Mouse (Mus musculus) intestine, postnatal 0 days (tissue): ENCODE data around the gene Cldnd1. TPM values are rescaled to one million over a fixed set of nuclear protein-coding genes. Genes with fewer than 3 reads are reported as not detected.

ENCODE experiments used
- ATAC-seq: fragments of 200-750 bp; cut with Nextera tagmentation; 2 replicates; pipeline ENCODE4 v1.8.0; 2017; ENCODE audit warnings: mild to moderate bottlenecking, moderate TSS enrichment, moderate library complexity
- H3K27ac ChIP-seq: fragments of 300-500 bp; sonication (generic); 2 replicates; pipeline ENCODE4 v1.5.1; 2014; ENCODE audit warnings: mild to moderate bottlenecking, low read depth, low read length, moderate library complexity
- H3K27me3 ChIP-seq: fragments of 300-500 bp; sonication (generic); replicated peaks from 2 replicates; pipeline ENCODE4 v1.6.1; 2014; ENCODE audit warnings: low read length, mixed read lengths; ENCODE audit not compliant: control insufficient read depth, insufficient read depth
- H3K36me3 ChIP-seq: fragments of 300-500 bp; sonication (generic); 2 replicates; pipeline ENCODE4 v1.6.1; 2014; ENCODE audit warnings: mild to moderate bottlenecking, moderate library complexity; ENCODE audit not compliant: control insufficient read depth, insufficient read depth
- H3K4me1 ChIP-seq: fragments of 300-500 bp; sonication (generic); replicated peaks from 2 replicates; pipeline ENCODE4 v1.6.1; 2014; ENCODE audit warnings: antibody characterized with exemption, low read length, mixed read lengths; ENCODE audit not compliant: control insufficient read depth, insufficient read depth
- H3K4me2 ChIP-seq: fragments of 300-500 bp; sonication (generic); replicated peaks from 2 replicates; pipeline ENCODE4 v1.6.1; 2014; ENCODE audit warnings: low read depth, mild to moderate bottlenecking, moderate library complexity
- H3K4me3 ChIP-seq: fragments of 300-500 bp; sonication (generic); 2 replicates; pipeline ENCODE4 v1.5.1; 2014; ENCODE audit warnings: low read depth, low read length
- H3K9ac ChIP-seq: fragments of 300-500 bp; sonication (generic); 2 replicates; pipeline ENCODE4 v1.6.1; 2014; ENCODE audit warnings: mild to moderate bottlenecking, low read depth, low read length
- H3K9me3 ChIP-seq: fragments of 300-500 bp; sonication (generic); 2 replicates; pipeline ENCODE4 v1.6.1; 2016; ENCODE audit warnings: mixed run types; ENCODE audit not compliant: control insufficient read depth
- CTCF ChIP-seq: sonication (generic); IDR thresholded peaks from 2 replicates; pipeline ENCODE4 v1.5.1; 2016; ENCODE audit warnings: low read depth, mild to moderate bottlenecking, control low read depth, antibody characterized with exemption, moderate library complexity
- WGBS: fragments of 180-500 bp; shearing (Covaris S2); extraction: QIAGEN DNeasy Blood & Tissue Kit; methylation state at CpG from one replicate; pipeline ENCODE4 v1.1.7; 2014; 5-methylcytosine and 5-hydroxymethylcytosine counted together
- polyA plus RNA-seq: library from polyadenylated mRNA; unstranded; fragments of >200 nt; fragmentation: Nextera tagmentation; extraction: Ambion mirVana; gene quantifications from 2 replicates; pipeline ENCODE4 v1.2.1, GENCODE M21; 2015

The Cldnd1 gene
- polyA plus RNA-seq, 1 experiment from 2014 or later = 86.1 TPM

DNA sequence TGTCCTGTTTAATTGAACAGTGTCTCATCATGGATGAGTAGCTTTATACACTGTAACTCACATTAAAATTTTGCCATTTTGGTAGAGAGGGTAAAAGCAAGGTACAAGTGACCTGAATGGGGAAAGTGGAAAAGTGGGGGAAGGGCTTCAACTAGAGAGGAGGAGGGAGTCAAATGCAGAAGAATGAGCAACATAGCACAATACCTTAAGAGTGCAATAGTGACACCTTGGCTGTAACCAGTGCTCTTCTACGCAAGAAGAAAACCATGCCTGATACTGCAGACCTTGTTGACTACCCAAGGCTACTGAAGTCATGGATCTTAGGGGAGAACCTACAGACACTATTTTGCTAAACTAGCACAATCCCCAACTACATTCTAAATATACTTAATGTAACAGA is 30.4 kb upstream of the Cldnd1 start:
- no peak for ATAC-seq
- Histone ChIP-seq H3K27ac (no peak overlapping the region), H3K4me1 (no peaks in the 10 kb centered on the region), H3K9ac (no peak overlapping the region), H3K27me3 (no peaks in the 10 kb centered on the region), H3K4me3 (no peak overlapping the region), H3K36me3 (no peaks in the 10 kb centered on the region), H3K9me3 (no peaks in the 10 kb centered on the region), H3K4me2 (no peak overlapping the region)
- no peak for TF ChIP-seq CTCF
- 97% methylated on average over 1 of the region's 1 CpGs for WGBS

DNA sequence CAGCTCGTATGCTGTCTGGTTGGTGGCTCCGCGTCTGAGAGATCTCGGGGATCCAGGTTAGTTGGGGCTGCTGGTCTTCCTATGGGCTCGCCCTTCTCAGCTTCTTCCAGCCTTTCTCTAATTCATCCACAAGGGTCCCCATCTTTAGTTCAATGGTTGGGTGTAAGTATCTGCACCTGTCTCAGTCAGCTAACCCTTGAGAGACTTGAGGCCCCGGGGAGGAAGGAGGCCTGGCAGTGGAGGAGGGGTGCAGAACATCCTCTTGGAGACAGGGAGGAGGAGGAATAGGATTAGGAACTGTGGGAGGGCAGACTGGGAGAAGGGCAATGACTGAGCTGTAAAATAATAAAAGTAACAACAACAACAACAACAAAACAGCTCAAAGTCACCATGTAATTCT is 27.5 kb upstream of the Cldnd1 start:
- no peaks in the 10 kb centered on the region for H3K9me3 ChIP-seq
- no peak for ATAC-seq
- H3K4me2 ChIP-seq = no peak overlapping the region
- H3K27ac ChIP-seq = no peak overlapping the region
- no peak for TF ChIP-seq CTCF
- WGBS = 89% methylated on average over 6 of the region's 6 CpGs
- no peaks in the 10 kb centered on the region for H3K36me3 ChIP-seq
- no peaks in the 10 kb centered on the region for H3K4me1 ChIP-seq
- no peak overlapping the region for H3K4me3 ChIP-seq
- no peaks in the 10 kb centered on the region for H3K27me3 ChIP-seq
- no peak overlapping the region for H3K9ac ChIP-seq

GRCm38 (mm10) chr16:58700816-58701424 is 26.8 kb upstream of the Cldnd1 start:
- Histone ChIP-seq H3K36me3 (no peaks in the 10 kb centered on the region), H3K9ac (no peak overlapping the region), H3K9me3 (no peaks in the 10 kb centered on the region), H3K4me1 (no peaks in the 10 kb centered on the region), H3K27me3 (no peaks in the 10 kb centered on the region), H3K4me2 (no peak overlapping the region), H3K4me3 (no peak overlapping the region), H3K27ac (no peak overlapping the region)
- no peak for TF ChIP-seq CTCF
- no peak for ATAC-seq
- 85% methylated on average over 12 of the region's 12 CpGs for WGBS

DNA sequence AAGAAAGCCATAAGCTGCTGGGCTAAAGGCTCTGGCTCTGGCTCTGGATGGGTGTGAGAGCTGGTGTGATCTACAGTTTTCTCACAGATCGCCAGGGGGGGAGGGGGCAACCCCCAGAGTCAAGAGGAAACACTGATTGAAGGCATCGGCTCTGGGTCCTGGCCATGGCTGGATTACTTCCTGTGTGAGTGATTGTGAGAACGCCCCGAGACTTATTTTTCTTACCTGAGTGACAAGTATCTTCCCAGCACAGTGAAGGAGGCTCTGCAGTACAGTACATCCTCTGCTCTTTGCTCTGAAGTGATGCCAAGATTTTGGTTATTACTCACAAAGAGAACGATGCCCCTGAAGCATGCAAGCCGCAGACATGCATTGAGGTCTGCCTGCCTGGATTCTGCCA is 25.9 kb upstream of the Cldnd1 start:
- Histone ChIP-seq H3K4me3 (no peak overlapping the region), H3K9ac (no peak overlapping the region), H3K4me1 (no peaks in the 10 kb centered on the region), H3K27me3 (no peaks in the 10 kb centered on the region), H3K27ac (no peak overlapping the region), H3K4me2 (no peak overlapping the region), H3K36me3 (no peaks in the 10 kb centered on the region), H3K9me3 (no peaks in the 10 kb centered on the region)
- ATAC-seq = no peak
- WGBS = 58% methylated on average over 6 of the region's 6 CpGs
- TF ChIP-seq CTCF = no peak

DNA sequence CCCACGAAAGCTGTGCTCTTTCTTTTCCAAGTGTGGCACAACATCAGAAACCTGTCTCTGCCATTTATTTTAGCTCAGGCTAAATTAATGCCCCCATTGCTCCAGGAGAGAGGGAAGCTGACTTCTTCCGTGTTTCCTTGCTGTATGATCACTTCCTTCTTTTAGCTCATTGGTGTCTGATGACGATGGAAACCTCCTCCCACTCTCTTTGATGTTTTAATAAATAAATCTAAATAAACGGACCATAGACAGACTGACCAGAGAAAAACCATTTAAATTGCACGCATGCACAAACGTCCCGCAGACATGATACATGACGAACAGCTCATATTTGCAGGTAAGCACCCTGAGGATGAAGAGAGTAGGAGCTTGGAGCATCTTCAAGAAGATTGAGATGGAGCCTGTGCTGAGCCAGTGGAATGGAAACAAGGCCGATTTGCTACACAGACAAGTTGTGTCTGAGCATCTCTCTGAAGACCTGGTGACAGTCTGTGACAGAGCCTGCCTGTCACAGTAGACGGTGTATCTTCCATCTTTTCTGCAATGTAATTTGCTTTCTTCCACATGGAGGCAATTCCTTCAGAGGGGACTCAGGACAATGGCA is 25.3 kb upstream of the Cldnd1 start:
- Histone ChIP-seq H3K9ac (no peak overlapping the region), H3K9me3 (no peaks in the 10 kb centered on the region), H3K4me2 (no peak overlapping the region), H3K27ac (no peak overlapping the region), H3K36me3 (no peaks in the 10 kb centered on the region), H3K27me3 (no peaks in the 10 kb centered on the region), H3K4me1 (no peaks in the 10 kb centered on the region), H3K4me3 (no peak overlapping the region)
- no peak for ATAC-seq
- TF ChIP-seq CTCF = no peak
- 82% methylated on average over 10 of the region's 10 CpGs for WGBS

GRCm38 (mm10) chr16:58703382-58704124 is 24.2 kb upstream of the Cldnd1 start:
- Histone ChIP-seq H3K9ac (no peak overlapping the region), H3K4me3 (no peak overlapping the region), H3K27me3 (no peaks in the 10 kb centered on the region), H3K4me1 (no peaks in the 10 kb centered on the region), H3K27ac (no peak overlapping the region; the same call in 1 of the 2 replicates), H3K36me3 (no peaks in the 10 kb centered on the region), H3K4me2 (peak overlapping the region; percentile 9; the same call in 1 of the 2 replicates), H3K9me3 (no peaks in the 10 kb centered on the region)
- ATAC-seq = peak; percentile 49; the same call in 1 of the 2 replicates
- WGBS = 8% methylated on average over 10 of the region's 10 CpGs
- no peak for TF ChIP-seq CTCF
